Mouse (Mus musculus): ENCODE results near the gene Scaf4. TPM values are rescaled to one million over a fixed set of nuclear protein-coding genes. Genes with fewer than 3 reads are reported as not detected.

The Scaf4 gene
- 25.0 and 28.5 TPM in 2 replicates for polyA plus RNA-seq (2015; fragmentation: Nextera tagmentation; extraction: Ambion mirVana)

DNA sequence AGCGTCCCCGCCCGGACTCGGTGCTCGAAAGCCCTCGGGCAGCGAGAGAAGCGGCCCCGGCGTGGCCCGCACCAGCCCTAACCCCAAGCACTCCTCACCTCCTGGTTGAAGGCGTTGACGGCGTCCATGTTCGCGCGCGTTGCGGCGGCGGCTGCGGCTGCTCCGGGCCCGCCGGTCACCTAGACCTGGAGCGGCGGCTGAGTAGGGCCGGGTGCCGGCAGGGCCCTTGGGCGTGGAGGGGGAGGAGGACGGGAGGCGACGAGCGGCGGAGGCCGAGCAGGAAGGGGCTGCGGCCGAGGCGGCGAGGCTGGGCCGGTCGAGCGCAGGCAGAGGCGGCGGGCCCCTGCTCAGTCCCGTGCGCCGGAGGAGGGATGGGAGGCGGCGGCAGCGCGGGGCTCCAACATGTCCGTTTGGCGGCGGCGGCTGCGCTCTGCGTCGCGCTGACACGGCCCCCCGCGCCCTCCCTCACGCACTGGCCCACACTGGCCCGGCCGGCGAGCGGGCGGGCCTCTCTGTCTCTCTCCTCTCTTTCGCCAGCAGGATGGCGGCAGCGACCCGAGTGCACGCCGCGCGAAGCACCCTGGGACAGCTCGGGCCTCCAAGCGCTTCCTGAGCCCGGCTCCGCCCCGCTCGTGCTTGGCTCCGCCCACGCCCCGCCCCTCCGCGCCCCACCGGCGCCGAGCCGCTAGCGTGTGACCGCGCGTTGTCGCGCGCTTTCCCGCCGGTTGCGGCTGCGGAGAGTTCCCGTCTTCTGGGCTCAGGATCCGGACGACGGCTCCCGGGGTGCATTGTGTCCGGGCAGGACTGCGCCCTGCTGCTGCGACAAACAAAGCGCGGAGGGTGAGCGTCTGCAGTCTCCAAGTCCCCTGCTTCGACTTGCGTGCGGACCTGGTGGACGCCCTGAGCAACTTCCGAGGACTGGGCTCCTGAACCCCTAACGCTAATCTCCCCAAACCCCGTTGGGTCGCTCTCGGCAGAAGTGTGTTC, at the start of gene Scaf4:
Gene Scaf4, minus strand, starts transcription at position 599 of the 987 bp plus-strand sequence.
- peak within 1 kb of the TSS; percentile 99 for H3K4me3 ChIP-seq
- no peaks in the 10 kb centered on the region for H3K9me3 ChIP-seq
- H3K4me2 ChIP-seq (replicated peaks) = peak within 1 kb of the TSS; percentile 72
- peak within 1 kb of the TSS; percentile 92 for H3K27ac ChIP-seq (replicated peaks)
- H3K4me1 ChIP-seq = peaks cover 46% of the 10 kb centered on the region
- under 1% methylated on average over 117 of the region's 123 CpGs for WGBS
- no peaks in the 10 kb centered on the region for H3K36me3 ChIP-seq
- H3K27me3 ChIP-seq = no peaks in the 10 kb centered on the region
- ATAC-seq (replicated peaks) = peak; percentile 97
- peak within 1 kb of the TSS; percentile 98 for H3K9ac ChIP-seq (replicated peaks)

DNA sequence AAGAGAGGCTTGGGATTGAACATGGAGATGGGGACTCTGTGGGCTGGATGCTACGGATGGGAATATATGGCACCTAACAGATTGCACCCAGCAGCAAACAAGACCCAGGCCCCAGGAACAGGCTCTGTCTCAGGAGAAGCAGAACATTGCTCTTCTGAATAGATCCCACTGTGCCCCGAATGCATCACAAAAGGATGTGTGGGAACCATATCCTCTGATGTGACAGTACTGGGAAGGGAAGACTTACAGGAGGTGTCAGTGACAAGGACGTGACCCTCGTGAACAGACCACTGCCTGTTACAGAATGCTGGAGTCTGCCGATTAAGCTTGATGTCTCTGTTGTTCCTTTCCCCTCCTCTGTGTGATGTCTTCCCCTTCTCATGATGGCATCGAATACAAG, 48.2 kb upstream of the Scaf4 start:
- no peak for ATAC-seq (replicated peaks)
- no peaks in the 10 kb centered on the region for H3K27me3 ChIP-seq
- H3K4me1 ChIP-seq = no peaks in the 10 kb centered on the region
- no peak overlapping the region for H3K4me2 ChIP-seq (replicated peaks)
- no peaks in the 10 kb centered on the region for H3K36me3 ChIP-seq
- no peak overlapping the region for H3K27ac ChIP-seq (replicated peaks)
- no peaks in the 10 kb centered on the region for H3K9me3 ChIP-seq
- no peak overlapping the region for H3K9ac ChIP-seq (replicated peaks)
- 78% methylated on average over 6 of the region's 6 CpGs for WGBS
- H3K4me3 ChIP-seq = no peak overlapping the region

DNA sequence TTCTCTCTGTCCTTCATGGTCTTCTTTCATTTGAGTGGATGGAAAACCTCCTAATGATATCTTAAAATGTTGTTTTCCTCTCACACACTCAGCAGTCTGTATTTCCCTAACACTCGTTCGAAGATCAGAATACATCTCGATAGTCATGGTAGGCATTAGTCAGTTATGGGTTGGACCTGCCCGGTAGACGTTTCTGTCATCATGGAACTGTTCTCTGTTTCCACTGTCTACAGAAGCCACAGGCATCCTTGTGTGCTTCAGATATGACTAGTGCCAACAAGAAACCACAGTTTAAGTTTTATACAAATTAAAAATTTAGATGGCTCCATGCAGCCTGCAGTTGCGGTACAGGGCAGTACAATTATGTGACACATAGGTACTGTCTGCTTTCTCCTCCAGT, 46.7 kb upstream of the Scaf4 start:
- no peaks in the 10 kb centered on the region for H3K4me1 ChIP-seq
- no peak for ATAC-seq (replicated peaks)
- H3K9ac ChIP-seq (replicated peaks) = no peak overlapping the region
- H3K9me3 ChIP-seq = no peaks in the 10 kb centered on the region
- 92% methylated on average over 6 of the region's 6 CpGs for WGBS
- H3K27ac ChIP-seq (replicated peaks) = no peak overlapping the region
- H3K4me2 ChIP-seq (replicated peaks) = no peak overlapping the region
- H3K4me3 ChIP-seq = no peak overlapping the region
- no peaks in the 10 kb centered on the region for H3K27me3 ChIP-seq
- no peaks in the 10 kb centered on the region for H3K36me3 ChIP-seq

DNA sequence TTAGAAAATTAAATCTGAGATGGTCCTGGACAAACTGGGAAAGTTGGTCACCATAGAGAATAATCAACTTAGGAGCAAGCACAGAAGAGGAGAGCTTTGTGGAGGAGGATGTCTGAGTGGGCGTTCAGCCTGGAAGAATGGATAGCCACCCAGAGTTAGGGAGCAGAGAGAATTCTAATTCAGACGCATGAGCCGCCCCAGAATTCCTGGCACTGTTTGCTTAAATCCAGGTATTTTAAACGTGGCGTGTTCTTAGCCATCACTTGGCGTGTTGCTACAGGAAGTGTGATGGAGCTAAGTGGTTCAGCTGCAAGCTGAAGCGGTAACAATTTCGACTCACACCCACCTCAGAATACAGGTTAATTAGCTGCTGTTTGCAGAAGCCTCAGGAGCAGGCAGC, 45.2 kb upstream of the Scaf4 start:
- H3K27ac ChIP-seq (replicated peaks) = no peak overlapping the region
- H3K4me2 ChIP-seq (replicated peaks) = no peak overlapping the region
- no peak overlapping the region for H3K9ac ChIP-seq (replicated peaks)
- no peaks in the 10 kb centered on the region for H3K36me3 ChIP-seq
- WGBS = 75% methylated on average over 8 of the region's 8 CpGs
- no peaks in the 10 kb centered on the region for H3K9me3 ChIP-seq
- no peaks in the 10 kb centered on the region for H3K27me3 ChIP-seq
- no peak for ATAC-seq (replicated peaks)
- no peak overlapping the region for H3K4me3 ChIP-seq
- no peaks in the 10 kb centered on the region for H3K4me1 ChIP-seq

DNA sequence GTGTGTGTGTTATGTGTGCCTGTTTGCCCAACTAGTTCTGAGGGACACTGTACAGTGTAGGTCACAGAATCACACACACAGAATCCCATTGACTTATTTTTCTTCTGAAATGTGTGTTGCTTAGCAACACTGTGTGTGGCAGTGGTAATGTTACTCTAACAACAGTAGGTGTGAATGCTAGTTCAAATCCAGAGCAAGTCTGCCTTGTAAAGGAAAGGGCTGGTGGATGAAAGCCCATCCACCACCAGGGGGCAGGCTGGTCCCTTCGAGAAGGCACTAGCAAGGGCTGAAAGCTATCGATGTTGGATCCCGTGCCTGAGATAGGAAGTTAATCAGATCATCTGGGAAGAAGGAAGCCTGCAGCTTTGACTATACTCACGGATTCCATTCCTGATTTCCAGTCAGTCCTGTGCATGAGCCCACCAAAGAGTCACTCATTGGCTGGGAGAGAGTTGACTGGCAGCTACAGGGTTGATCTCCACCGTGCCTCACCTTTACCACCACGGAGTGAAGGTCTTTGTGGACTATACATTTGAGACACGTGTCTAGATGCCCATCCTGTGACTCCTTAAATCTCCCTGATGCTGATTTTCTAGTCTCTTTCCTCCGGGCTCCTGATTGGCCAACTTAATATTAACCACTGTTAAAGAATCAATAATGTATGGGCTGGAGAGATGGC, 38.7 kb upstream of the Scaf4 start:
- peaks cover 10% of the 10 kb centered on the region for H3K4me1 ChIP-seq
- H3K9ac ChIP-seq (replicated peaks) = no peak overlapping the region
- peak; percentile 82 for ATAC-seq (replicated peaks)
- H3K36me3 ChIP-seq = no peaks in the 10 kb centered on the region
- 27% methylated on average over 8 of the region's 8 CpGs for WGBS
- no peaks in the 10 kb centered on the region for H3K9me3 ChIP-seq
- H3K27ac ChIP-seq (replicated peaks) = no peak overlapping the region
- H3K4me3 ChIP-seq = no peak overlapping the region
- no peaks in the 10 kb centered on the region for H3K27me3 ChIP-seq
- no peak overlapping the region for H3K4me2 ChIP-seq (replicated peaks)

DNA sequence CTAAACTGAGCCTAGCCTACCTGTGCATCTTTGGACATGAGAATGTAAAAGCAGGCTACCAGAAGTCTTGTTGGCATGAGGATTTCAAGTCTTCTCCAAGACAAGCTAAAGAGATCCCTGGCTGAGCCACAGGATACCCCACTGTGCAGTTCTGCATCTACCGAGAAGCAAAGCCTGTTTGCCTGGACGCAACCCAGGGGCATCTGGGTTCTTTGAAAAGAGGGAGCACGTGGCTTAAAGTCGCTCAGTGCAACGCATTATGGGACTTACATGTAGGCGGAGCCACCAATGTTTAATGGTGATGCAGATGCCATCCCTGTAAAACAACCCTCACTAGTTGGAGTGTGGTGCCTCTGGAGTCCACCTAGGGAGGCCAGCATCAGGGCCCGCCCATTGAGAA, 35.0 kb upstream of the Scaf4 start:
- no peaks in the 10 kb centered on the region for H3K9me3 ChIP-seq
- 68% methylated on average over 7 of the region's 7 CpGs for WGBS
- no peak overlapping the region for H3K9ac ChIP-seq (replicated peaks)
- no peaks in the 10 kb centered on the region for H3K36me3 ChIP-seq
- no peak overlapping the region for H3K4me3 ChIP-seq
- no peak for ATAC-seq (replicated peaks)
- no peaks in the 10 kb centered on the region for H3K27me3 ChIP-seq
- no peak overlapping the region for H3K27ac ChIP-seq (replicated peaks)
- peaks cover 10% of the 10 kb centered on the region for H3K4me1 ChIP-seq
- no peak overlapping the region for H3K4me2 ChIP-seq (replicated peaks)

DNA sequence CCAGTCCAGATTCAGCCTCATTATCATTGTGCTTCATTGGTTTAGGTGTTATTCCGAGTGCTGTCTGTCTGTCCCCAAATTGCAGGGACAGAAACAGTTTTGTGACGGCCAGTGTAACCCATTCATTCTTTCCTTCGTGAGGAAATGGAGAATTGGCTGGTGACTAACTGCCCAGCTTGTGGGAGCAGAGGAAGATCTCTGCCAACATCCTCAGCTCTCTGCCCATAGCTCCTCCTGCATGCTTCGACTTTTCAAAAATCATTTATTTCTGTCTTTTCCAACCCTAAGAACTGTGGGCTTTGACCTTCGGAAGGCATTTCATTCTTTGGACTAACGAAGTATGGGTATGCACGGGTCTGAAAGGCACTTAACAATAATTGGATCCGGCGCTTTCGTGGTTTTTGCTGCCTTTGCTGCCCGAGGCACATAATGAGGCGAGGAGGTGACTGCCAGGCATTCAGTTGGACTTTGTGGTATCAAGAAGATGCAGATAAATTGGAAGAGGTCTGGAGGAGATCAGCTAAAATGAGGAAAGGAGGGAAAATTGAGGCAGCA, 34.1 kb upstream of the Scaf4 start:
- WGBS = 13% methylated on average over 12 of the region's 12 CpGs
- ATAC-seq (replicated peaks) = no peak

DNA sequence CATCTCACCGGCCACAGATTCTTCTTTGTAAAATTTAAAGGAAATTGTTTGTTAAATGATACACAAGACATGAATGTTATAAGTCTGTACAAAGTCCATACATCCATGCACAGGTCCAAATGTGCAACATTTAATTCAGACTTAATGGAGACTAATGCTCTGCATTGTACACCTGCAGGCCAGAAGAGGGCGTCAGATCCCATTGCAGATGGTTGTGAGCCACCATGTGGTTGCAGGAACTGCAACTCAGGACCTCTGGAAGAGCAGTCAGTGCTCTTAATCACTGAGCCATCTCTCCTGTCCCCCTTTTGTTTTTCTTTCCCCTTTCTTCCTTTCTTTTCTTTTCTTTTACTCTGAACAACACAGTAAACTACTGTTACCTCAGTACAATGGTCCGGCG, 33.5 kb upstream of the Scaf4 start:
- H3K36me3 ChIP-seq = no peaks in the 10 kb centered on the region

More for the DNA sequence above, 34.1 kb upstream of the Scaf4 start:
- no peaks in the 10 kb centered on the region for H3K36me3 ChIP-seq
- peaks cover 10% of the 10 kb centered on the region for H3K4me1 ChIP-seq
- no peak overlapping the region for H3K9ac ChIP-seq (replicated peaks)
- H3K27ac ChIP-seq (replicated peaks) = no peak overlapping the region
- H3K27me3 ChIP-seq = no peaks in the 10 kb centered on the region
- no peak overlapping the region for H3K4me2 ChIP-seq (replicated peaks)
- no peak overlapping the region for H3K4me3 ChIP-seq
- no peaks in the 10 kb centered on the region for H3K9me3 ChIP-seq

DNA sequence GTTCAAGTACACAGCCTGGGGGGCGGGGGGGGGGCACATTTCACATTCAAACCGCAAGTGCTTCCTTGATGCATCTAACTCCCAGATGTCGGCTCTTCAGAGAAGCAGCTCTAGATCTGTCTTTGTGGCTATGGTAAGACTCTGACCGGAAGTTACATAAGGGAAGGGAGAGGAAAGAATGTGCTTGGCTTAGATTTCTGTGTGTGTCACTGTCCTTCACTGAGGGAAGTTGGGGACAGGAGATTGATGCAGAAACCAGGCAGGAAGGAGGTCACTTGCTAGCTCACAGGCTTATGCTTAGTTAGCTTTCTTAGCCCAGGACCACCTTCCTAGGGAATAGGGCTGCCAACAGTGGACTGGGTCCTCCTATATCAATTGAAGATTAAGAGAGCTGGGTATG, 31.6 kb upstream of the Scaf4 start:
- Histone ChIP-seq H3K36me3 (no peaks in the 10 kb centered on the region), H3K4me1 (peaks cover 10% of the 10 kb centered on the region), H3K9me3 (no peaks in the 10 kb centered on the region), H3K9ac (replicated peaks) (no peak overlapping the region), H3K27me3 (no peaks in the 10 kb centered on the region), H3K27ac (replicated peaks) (no peak overlapping the region), H3K4me3 (no peak overlapping the region), H3K4me2 (replicated peaks) (no peak overlapping the region)
- ATAC-seq (replicated peaks) = no peak
- 82% methylated on average over 4 of the region's 4 CpGs for WGBS

More for the DNA sequence above, 33.5 kb upstream of the Scaf4 start:
- Histone ChIP-seq H3K9me3 (no peaks in the 10 kb centered on the region), H3K27ac (replicated peaks) (no peak overlapping the region), H3K27me3 (no peaks in the 10 kb centered on the region), H3K9ac (replicated peaks) (no peak overlapping the region), H3K4me1 (peaks cover 10% of the 10 kb centered on the region), H3K4me2 (replicated peaks) (no peak overlapping the region), H3K4me3 (no peak overlapping the region)
- WGBS = 55% methylated on average over 4 of the region's 4 CpGs
- no peak for ATAC-seq (replicated peaks)

DNA sequence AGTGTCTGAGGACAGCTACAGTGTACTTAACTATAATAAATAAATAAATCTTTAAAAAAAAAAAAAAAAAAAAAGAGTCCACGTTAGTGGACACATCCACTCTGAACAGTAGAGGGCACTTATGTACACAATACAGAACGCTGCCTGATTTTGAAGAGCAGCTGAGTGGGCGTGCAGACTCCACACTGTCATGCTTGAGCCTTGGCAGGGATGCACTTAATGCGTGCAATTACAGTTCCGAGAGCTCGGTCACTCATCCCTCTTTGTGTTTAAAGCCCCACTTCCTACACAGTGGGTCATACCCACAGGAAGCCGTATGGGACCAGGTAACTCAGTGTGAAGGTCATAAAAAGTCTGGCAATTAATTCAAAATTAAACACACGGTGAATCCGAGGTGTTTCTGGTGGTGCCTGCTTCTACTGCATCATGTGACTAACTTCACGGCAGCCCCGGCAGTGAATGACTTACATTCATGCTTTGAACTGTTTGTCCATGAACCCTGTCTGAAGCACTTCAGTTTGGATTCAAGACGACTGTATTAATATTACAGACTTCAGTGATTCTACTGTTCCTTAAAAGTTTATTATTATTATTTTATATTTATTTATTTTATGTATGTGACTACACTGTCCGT, 28.3 kb upstream of the Scaf4 start:
- no peak overlapping the region for H3K4me3 ChIP-seq
- no peaks in the 10 kb centered on the region for H3K36me3 ChIP-seq
- 63% methylated on average over 13 of the region's 13 CpGs for WGBS
- no peak overlapping the region for H3K27ac ChIP-seq (replicated peaks)
- H3K27me3 ChIP-seq = no peaks in the 10 kb centered on the region
- peak; percentile 71 for ATAC-seq (replicated peaks)
- no peaks in the 10 kb centered on the region for H3K9me3 ChIP-seq
- no peaks in the 10 kb centered on the region for H3K4me1 ChIP-seq
- H3K9ac ChIP-seq (replicated peaks) = no peak overlapping the region
- H3K4me2 ChIP-seq (replicated peaks) = no peak overlapping the region

DNA sequence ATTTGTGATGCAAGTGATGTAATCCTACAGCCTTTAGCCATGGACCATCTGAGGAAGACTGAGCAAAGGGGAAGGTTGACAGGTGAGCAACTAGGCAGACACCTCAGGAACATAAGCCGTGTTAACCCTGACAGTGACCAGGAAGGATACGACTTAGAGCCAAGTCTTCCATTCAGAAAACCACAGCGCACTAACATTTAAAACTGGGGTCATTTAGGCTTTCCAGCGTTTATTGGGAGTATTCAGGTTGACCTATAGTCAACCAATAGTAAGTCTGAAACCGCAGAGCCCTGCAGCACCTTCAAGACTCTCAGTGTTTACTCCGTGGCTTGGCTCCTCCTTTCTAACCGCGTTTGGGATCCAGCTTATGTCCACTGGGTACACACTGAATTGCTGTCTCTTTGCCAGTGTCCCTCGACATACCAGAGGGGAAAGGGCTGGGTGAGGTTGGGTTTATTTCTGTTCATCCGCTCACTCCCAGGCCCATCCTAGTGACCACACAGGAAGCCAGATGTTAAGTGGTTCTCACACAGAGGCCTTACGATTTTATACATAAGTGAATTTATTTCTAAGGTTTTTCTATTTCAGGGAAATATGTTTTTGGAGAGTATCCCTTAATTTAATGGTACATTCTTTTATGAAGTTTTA, 26.3 kb upstream of the Scaf4 start:
- Histone ChIP-seq H3K4me3 (no peak overlapping the region), H3K36me3 (no peaks in the 10 kb centered on the region), H3K9me3 (no peaks in the 10 kb centered on the region), H3K27me3 (no peaks in the 10 kb centered on the region), H3K9ac (replicated peaks) (no peak overlapping the region), H3K4me1 (no peaks in the 10 kb centered on the region), H3K4me2 (replicated peaks) (no peak overlapping the region), H3K27ac (replicated peaks) (no peak overlapping the region)
- no peak for ATAC-seq (replicated peaks)
- 87% methylated on average over 11 of the region's 11 CpGs for WGBS
